Mouse (Mus musculus) ES-E14 (cell line): Measurements from ENCODE around the gene Mib2.

ENCODE experiments used
- CHD2 ChIP-seq: IDR thresholded peaks from 2 replicates; pipeline ENCODE4 v1.6.1; 2014; ENCODE audit warnings: mild to moderate bottlenecking, low read depth, low read length, inconsistent platforms
- HCFC1 ChIP-seq: IDR thresholded peaks from 2 replicates; pipeline ENCODE4 v1.6.1; 2012; ENCODE audit warnings: low read length, inconsistent platforms, borderline replicate concordance; ENCODE audit not compliant: insufficient read depth
- MAFK ChIP-seq: IDR thresholded peaks from 2 replicates; pipeline ENCODE4 v1.6.1; 2014; ENCODE audit warnings: mild to moderate bottlenecking, low read depth, low read length, inconsistent platforms; ENCODE audit not compliant: insufficient read depth
- ZC3H11A ChIP-seq: IDR thresholded peaks from 2 replicates; pipeline ENCODE4 v1.6.1; 2012; ENCODE audit warnings: low read depth, mild to moderate bottlenecking, inconsistent platforms, low read length, borderline replicate concordance
- ZNF384 ChIP-seq: IDR thresholded peaks from 2 replicates; pipeline ENCODE4 v1.6.1; 2012; ENCODE audit warnings: low read depth, low read length, inconsistent platforms

GRCm38 (mm10) chr4:155695531-155696062, 26.6 kb upstream of the Mib2 start:
- TF ChIP-seq ZC3H11A (no peak), MAFK (no peak), HCFC1 (no peak), ZNF384 (no peak), CHD2 (no peak)
